Mouse (Mus musculus) kidney, embryonic 16.5 days (tissue): ENCODE data around the gene Jup. TPM values are rescaled to one million over a fixed set of nuclear protein-coding genes. Genes with fewer than 3 reads are reported as not detected.

Experiments used
- ATAC-seq: fragments of 200-750 bp; cut with Nextera tagmentation; 2 replicates; pipeline ENCODE4 v1.8.0; 2017; ENCODE audit warnings: moderate TSS enrichment; ENCODE audit not compliant: low FRiP score, low TSS enrichment
- H3K27ac ChIP-seq: fragments of 300-500 bp; sonication (generic); 2 replicates; pipeline ENCODE4 v1.5.1; 2014; ENCODE audit warnings: low read length
- H3K27me3 ChIP-seq: fragments of 300-500 bp; sonication (generic); 2 replicates; pipeline ENCODE4 v1.6.1; 2014; ENCODE audit warnings: low read length, control low read depth, mixed read lengths; ENCODE audit not compliant: insufficient read depth
- H3K36me3 ChIP-seq: fragments of 300-500 bp; sonication (generic); 2 replicates; pipeline ENCODE4 v1.6.1; 2014; ENCODE audit warnings: low read length, control low read depth, mixed read lengths; ENCODE audit not compliant: insufficient read depth
- H3K4me1 ChIP-seq: fragments of 300-500 bp; sonication (generic); 2 replicates; pipeline ENCODE4 v1.6.1; 2014; ENCODE audit warnings: low read length, control low read depth, mixed read lengths; ENCODE audit not compliant: insufficient read depth
- H3K4me2 ChIP-seq: fragments of 300-500 bp; sonication (generic); replicated peaks from 2 replicates; pipeline ENCODE4 v1.6.1; 2014; ENCODE audit warnings: low read depth, low read length
- H3K4me3 ChIP-seq: fragments of 300-500 bp; sonication (generic); 2 replicates; pipeline ENCODE4 v1.5.1; 2014; ENCODE audit warnings: mild to moderate bottlenecking, low read length
- H3K9ac ChIP-seq: fragments of 300-500 bp; sonication (generic); replicated peaks from 2 replicates; pipeline ENCODE4 v1.6.1; 2014; ENCODE audit warnings: low read length
- H3K9me3 ChIP-seq: fragments of 300-500 bp; sonication (generic); 2 replicates; pipeline ENCODE4 v1.6.1; 2016; ENCODE audit warnings: low read length, control low read depth
- WGBS: fragments of 180-500 bp; shearing (Covaris S2); extraction: QIAGEN DNeasy Blood & Tissue Kit; methylation state at CpG from one replicate; pipeline ENCODE4 v1.1.7; 2014; 5-methylcytosine and 5-hydroxymethylcytosine counted together
- polyA plus RNA-seq: library from polyadenylated mRNA; unstranded; fragments of >200 nt; fragmentation: Nextera tagmentation; extraction: Ambion mirVana; gene quantifications from 2 replicates; pipeline ENCODE4 v1.2.1, GENCODE M21; 2015

The Jup gene
- polyA plus RNA-seq, 1 experiment from 2014 or later, result 153 TPM

GRCm38 (mm10) chr11:100379311-100379710 lies 18.3 kb downstream of the Jup start:
- 91% methylated on average over 4 of the region's 4 CpGs for WGBS
- Histone ChIP-seq H3K9me3 (no peaks in the 10 kb centered on the region), H3K9ac (no peak overlapping the region), H3K36me3 (peaks cover 78% of the 10 kb centered on the region), H3K4me3 (no peak overlapping the region), H3K4me1 (no peaks in the 10 kb centered on the region), H3K27me3 (no peaks in the 10 kb centered on the region), H3K4me2 (no peak overlapping the region), H3K27ac (no peak overlapping the region)
- no peak for ATAC-seq

- H3K9ac ChIP-seq, result no peak overlapping the region
- H3K4me1 ChIP-seq, result no peaks in the 10 kb centered on the region
- ATAC-seq, result no peak
- no peak overlapping the region for H3K27ac ChIP-seq
- no peak overlapping the region for H3K4me3 ChIP-seq
- no peaks in the 10 kb centered on the region for H3K27me3 ChIP-seq
- no peaks in the 10 kb centered on the region for H3K9me3 ChIP-seq
- 94% methylated on average over 5 of the region's 5 CpGs for WGBS
- H3K36me3 ChIP-seq, result peaks cover 83% of the 10 kb centered on the region
- no peak overlapping the region for H3K4me2 ChIP-seq
These were observed 19.1 kb downstream of the Jup start for GRCm38 (mm10) chr11:100378446-100378845.

DNA sequence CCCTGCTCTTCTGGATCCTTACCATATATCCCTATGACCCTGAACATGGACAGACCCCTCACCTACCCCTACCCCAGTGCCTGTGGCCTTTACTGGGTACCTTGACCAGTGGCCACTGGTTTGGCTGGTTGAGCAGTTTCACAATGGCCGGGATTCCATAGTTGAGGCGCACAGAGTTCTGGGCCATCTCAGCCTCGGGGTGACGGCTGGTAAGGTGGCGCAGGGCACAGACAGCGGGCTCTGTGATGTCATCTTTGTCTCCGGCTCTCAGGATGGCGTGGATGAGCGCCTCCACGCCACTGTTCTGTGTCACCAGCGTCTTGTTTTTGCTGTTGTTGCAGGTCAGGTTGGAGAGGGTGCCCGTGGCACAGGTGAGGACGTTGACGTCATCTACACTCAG lies 19.6 kb downstream of the Jup start:
- H3K4me2 ChIP-seq, result no peak overlapping the region
- H3K27me3 ChIP-seq, result no peaks in the 10 kb centered on the region
- H3K9ac ChIP-seq, result no peak overlapping the region
- H3K27ac ChIP-seq, result no peak overlapping the region
- H3K9me3 ChIP-seq, result no peaks in the 10 kb centered on the region
- H3K36me3 ChIP-seq, result peaks cover 81% of the 10 kb centered on the region
- H3K4me1 ChIP-seq, result no peaks in the 10 kb centered on the region
- ATAC-seq, result no peak
- 94% methylated on average over 14 of the region's 14 CpGs for WGBS
- no peak overlapping the region for H3K4me3 ChIP-seq

GRCm38 (mm10) chr11:100376746-100377389 lies 20.7 kb downstream of the Jup start:
- no peaks in the 10 kb centered on the region for H3K27me3 ChIP-seq
- H3K9me3 ChIP-seq, result no peaks in the 10 kb centered on the region
- H3K36me3 ChIP-seq, result peaks cover 80% of the 10 kb centered on the region
- WGBS, result 87% methylated on average over 21 of the region's 21 CpGs
- H3K9ac ChIP-seq, result no peak overlapping the region
- H3K27ac ChIP-seq, result no peak overlapping the region
- no peak for ATAC-seq
- H3K4me2 ChIP-seq, result no peak overlapping the region
- no peak overlapping the region for H3K4me3 ChIP-seq
- no peaks in the 10 kb centered on the region for H3K4me1 ChIP-seq

GRCm38 (mm10) chr11:100376005-100376404 lies 21.6 kb downstream of the Jup start:
- Histone ChIP-seq H3K4me1 (no peaks in the 10 kb centered on the region), H3K4me2 (no peak overlapping the region), H3K27ac (no peak overlapping the region), H3K27me3 (no peaks in the 10 kb centered on the region), H3K9ac (no peak overlapping the region), H3K4me3 (no peak overlapping the region), H3K9me3 (no peaks in the 10 kb centered on the region), H3K36me3 (peaks cover 83% of the 10 kb centered on the region)
- WGBS, result 78% methylated on average over 4 of the region's 4 CpGs
- ATAC-seq, result no peak

- H3K36me3 ChIP-seq, result peaks cover 85% of the 10 kb centered on the region
- H3K9ac ChIP-seq, result no peak overlapping the region
- H3K9me3 ChIP-seq, result no peaks in the 10 kb centered on the region
- no peaks in the 10 kb centered on the region for H3K27me3 ChIP-seq
- no peak overlapping the region for H3K4me2 ChIP-seq
- H3K4me1 ChIP-seq, result no peaks in the 10 kb centered on the region
- ATAC-seq, result no peak
- 80% methylated on average over 9 of the region's 9 CpGs for WGBS
- no peak overlapping the region for H3K27ac ChIP-seq
- H3K4me3 ChIP-seq, result no peak overlapping the region
These were observed 22.4 kb downstream of the Jup start for GRCm38 (mm10) chr11:100375127-100375526.

DNA sequence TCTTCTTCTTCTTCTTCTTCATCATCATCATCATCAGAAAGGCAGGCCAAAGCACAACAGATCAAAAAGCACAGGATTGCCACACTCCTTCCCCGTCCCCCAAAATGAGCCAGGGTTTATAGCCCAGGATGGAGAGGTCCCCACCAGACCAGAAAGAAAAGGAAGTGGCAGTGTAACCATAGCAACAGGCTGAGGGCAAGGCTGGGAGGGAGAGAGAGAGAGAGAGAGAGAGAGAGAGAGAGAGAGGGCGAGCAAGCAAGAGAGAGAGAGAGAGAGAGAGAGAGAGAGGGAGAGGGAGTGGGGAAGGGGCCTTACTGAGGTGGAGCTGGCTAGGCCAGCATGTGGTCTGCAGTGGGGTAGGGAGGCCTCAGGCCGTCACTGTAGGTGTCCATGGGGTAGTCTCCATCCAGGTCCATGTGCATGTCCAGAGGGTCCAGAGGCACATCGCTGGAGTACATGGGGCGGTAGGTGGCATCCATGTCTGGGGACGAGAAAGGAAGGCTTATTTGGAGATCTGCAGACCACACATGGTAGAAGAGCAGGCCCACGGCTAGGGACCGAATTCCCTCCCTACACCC lies 25.5 kb downstream of the Jup start:
- no peaks in the 10 kb centered on the region for H3K9me3 ChIP-seq
- H3K36me3 ChIP-seq, result peaks cover 62% of the 10 kb centered on the region
- H3K27ac ChIP-seq, result no peak overlapping the region
- no peaks in the 10 kb centered on the region for H3K27me3 ChIP-seq
- no peak overlapping the region for H3K4me2 ChIP-seq
- no peaks in the 10 kb centered on the region for H3K4me1 ChIP-seq
- H3K9ac ChIP-seq, result no peak overlapping the region
- ATAC-seq, result no peak
- WGBS, result 74% methylated on average over 7 of the region's 8 CpGs
- H3K4me3 ChIP-seq, result no peak overlapping the region

DNA sequence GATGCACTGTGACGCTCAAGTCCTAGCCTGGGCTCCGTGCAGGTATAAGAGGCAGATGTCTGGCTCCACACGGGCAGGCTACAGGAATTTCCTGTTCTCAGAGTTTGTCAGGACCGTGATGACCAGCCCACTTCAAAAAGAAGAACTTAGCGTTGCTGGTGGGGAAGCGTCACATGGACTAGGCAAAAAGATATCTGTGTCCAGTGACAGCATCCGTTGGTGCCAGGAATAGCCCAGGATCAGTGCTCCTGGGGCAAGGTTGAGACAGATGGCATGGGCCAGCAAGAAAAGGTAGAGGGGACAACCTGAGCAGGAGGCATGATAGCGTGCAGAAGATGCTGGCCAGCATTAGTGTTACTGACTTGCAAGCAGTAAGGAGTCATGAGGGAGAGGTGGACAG lies 27.7 kb downstream of the Jup start:
- no peak overlapping the region for H3K4me3 ChIP-seq
- ATAC-seq, result no peak
- H3K27ac ChIP-seq, result no peak overlapping the region
- no peak overlapping the region for H3K4me2 ChIP-seq
- no peak overlapping the region for H3K9ac ChIP-seq
- H3K4me1 ChIP-seq, result no peaks in the 10 kb centered on the region
- H3K27me3 ChIP-seq, result no peaks in the 10 kb centered on the region
- 73% methylated on average over 8 of the region's 8 CpGs for WGBS
- peaks cover 41% of the 10 kb centered on the region for H3K36me3 ChIP-seq
- H3K9me3 ChIP-seq, result no peaks in the 10 kb centered on the region

DNA sequence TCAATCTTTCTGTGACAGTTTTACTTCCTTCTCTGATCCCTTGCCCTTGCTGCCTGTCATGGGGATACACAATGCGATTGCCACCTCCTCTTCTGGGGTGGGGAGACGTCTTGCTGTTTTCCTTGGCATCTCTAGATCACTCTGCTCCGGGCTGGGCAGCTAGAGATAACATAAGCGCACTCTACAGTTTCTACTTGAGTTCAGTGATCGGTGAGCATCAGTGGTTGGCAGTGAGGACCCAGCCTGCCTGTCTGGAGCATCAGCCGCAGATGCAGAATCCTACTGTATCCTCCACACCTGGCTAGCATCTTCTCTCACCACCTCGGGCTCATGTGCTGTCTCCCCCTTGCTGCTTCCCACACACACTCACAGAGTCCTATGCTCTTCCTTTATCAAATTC lies 28.4 kb downstream of the Jup start:
- Histone ChIP-seq H3K9me3 (no peaks in the 10 kb centered on the region), H3K27ac (no peak overlapping the region), H3K9ac (no peak overlapping the region), H3K4me1 (no peaks in the 10 kb centered on the region), H3K27me3 (no peaks in the 10 kb centered on the region), H3K36me3 (peaks cover 37% of the 10 kb centered on the region), H3K4me2 (no peak overlapping the region), H3K4me3 (no peak overlapping the region)
- 36% methylated on average over 7 of the region's 7 CpGs for WGBS
- ATAC-seq, result no peak

- no peaks in the 10 kb centered on the region for H3K9me3 ChIP-seq
- H3K27me3 ChIP-seq, result peaks cover 19% of the 10 kb centered on the region
- H3K4me3 ChIP-seq, result no peak overlapping the region
- no peaks in the 10 kb centered on the region for H3K4me1 ChIP-seq
- H3K9ac ChIP-seq, result no peak overlapping the region
- H3K27ac ChIP-seq, result no peak overlapping the region
- WGBS, result 17% methylated on average over 12 of the region's 12 CpGs
- ATAC-seq, result peak; percentile 65
- no peak overlapping the region for H3K4me2 ChIP-seq
- no peaks in the 10 kb centered on the region for H3K36me3 ChIP-seq
These were observed 34.5 kb downstream of the Jup start for GRCm38 (mm10) chr11:100362979-100363562.
